Mouse (Mus musculus): Measurements from ENCODE around the gene Nfix. TPM values are rescaled to one million over a fixed set of nuclear protein-coding genes. Genes with fewer than 3 reads are reported as not detected.
A peak's percentile ranks its signal among the peaks of the same experiment; 100 is the strongest.

The Nfix gene
- polyA plus RNA-seq, 2 experiments: 1.4 to 2.5 TPM

DNA sequence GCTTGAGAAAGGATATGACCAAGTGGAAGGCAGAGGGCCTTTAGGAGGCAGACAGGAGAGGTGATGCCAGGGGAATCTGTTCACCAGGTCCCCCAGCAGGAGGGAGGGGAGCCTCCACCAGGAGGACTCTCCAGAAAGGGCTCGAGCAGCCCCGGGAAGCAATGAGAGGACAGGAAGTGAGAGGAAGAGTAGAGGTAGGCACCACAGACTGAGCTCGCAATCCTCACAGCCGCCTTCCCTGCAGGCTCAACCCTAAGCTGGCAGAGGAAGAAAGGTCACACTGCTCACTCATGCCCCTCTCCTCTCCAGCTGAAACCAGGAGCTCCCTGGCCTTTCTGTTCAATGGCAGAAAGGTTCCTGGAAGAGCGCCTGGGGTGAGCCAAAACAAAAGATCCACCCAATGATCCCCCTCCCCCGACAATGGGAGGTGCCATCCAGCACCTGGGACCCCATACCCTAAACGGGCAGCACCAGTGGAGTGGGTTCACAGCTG, 24.5 kb downstream of the Nfix start:
- TF ChIP-seq EP300 (IDR thresholded peaks at IDR 0.05; ENCODE audit: low read depth) (no peak), CTCF (IDR thresholded peaks at IDR 0.05; ENCODE audit: low read depth) (no peak)
- ATAC-seq (ENCODE audit: insufficient read depth) (no peak), DNase-seq (ENCODE audit: low read depth in 3 of 3, low spot score in 3 of 3) (no peak)
- H3K9ac ChIP-seq (replicated peaks): no peak overlapping the region
- no peaks in the 10 kb centered on the region for H3K36me3 ChIP-seq (replicated peaks; ENCODE audit: control insufficient read depth, insufficient read depth, low read depth)
- peaks cover 92% of the 10 kb centered on the region for H3K27me3 ChIP-seq (ENCODE audit: control insufficient read depth, insufficient read depth, low read length)
- no peak overlapping the region for H3K27ac ChIP-seq
- H3K4me1 ChIP-seq (replicated peaks; ENCODE audit: control insufficient read depth in 2 of 2, insufficient read depth in 2 of 2, low read length in 1 of 2): 0 out of 4 replicates have a peak, but pooled peaks cover 0 to 1% of the 10 kb centered on the region in 2 experiments
- no peak overlapping the region for H3K4me3 ChIP-seq (ENCODE audit: insufficient read depth in 1 of 2, low read depth in 2 of 2, low read length in 2 of 2)
- WGBS (ENCODE audit: insufficient replicate concordance): 13% methylated on average over 7 of the region's 7 CpGs
- no peak overlapping the region for H3K4me2 ChIP-seq (ENCODE audit: low read depth)
- no peaks in the 10 kb centered on the region for H3K9me3 ChIP-seq (ENCODE audit: control insufficient read depth, low read length)

DNA sequence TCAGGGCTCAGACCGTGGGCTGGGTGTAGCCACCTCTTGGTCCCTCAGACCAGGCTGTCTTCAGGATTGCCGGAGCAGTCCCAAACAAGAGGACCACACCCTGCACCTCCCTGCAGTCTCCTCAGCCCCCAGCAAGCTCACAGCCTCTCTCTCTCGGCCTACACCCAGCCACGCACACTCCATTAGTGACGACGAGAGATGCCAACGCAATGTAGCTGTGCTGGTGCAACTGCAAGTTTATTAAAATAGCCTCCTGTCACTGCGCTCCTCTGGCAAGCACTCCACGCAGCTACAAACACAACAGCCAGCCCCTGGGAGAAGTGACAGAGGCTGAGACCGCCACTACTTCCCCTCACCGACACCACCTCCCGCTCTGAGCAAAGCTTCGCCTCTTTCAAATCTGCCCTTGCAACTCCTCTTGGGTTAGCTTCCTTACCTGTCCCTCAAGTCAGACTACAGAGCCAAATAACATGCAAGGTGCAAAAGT, 25.0 kb downstream of the Nfix start:
- no peak for ATAC-seq (ENCODE audit: insufficient read depth)

DNA sequence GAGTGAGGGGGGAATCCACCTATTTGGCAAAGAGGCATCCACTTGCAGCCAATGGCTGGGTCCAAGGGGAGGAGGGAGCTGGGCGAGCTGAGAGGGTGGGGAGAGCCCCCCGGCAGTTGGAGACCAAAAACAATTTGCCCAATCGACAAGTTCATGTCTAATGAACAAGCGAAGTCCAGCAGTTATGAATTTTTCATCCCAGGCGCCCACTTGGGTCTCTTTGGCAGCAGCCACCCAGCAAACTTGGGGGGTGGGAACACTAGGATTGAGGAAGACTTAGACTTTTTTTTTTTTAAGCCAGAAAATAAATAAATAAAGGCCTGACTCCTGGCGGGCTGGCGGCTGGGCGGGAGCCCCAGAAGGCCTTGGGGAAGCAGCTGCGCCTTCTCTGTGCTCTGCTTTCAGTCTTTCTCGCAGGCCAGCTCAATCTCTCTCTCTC, 25.7 kb downstream of the Nfix start:
- Histone ChIP-seq H3K9ac (replicated peaks) (no peak overlapping the region), H3K27ac (no peak overlapping the region), H3K4me2 (ENCODE audit: low read depth) (no peak overlapping the region), H3K4me3 (ENCODE audit: insufficient read depth in 1 of 2, low read depth in 2 of 2, low read length in 2 of 2) (no peak overlapping the region), H3K36me3 (replicated peaks; ENCODE audit: control insufficient read depth, insufficient read depth, low read depth) (no peaks in the 10 kb centered on the region), H3K4me1 (replicated peaks; ENCODE audit: control insufficient read depth in 2 of 2, insufficient read depth in 2 of 2, low read length in 1 of 2) (0 out of 4 replicates have a peak, but pooled peaks cover 0 to 1% of the 10 kb centered on the region in 2 experiments), H3K9me3 (ENCODE audit: control insufficient read depth, low read length) (no peaks in the 10 kb centered on the region), H3K27me3 (ENCODE audit: control insufficient read depth, insufficient read depth, low read length) (peaks cover 80% of the 10 kb centered on the region)
- ATAC-seq (ENCODE audit: insufficient read depth) (no peak), DNase-seq (ENCODE audit: low read depth in 3 of 3, low spot score in 3 of 3) (no peak)
- TF ChIP-seq CTCF (IDR thresholded peaks at IDR 0.05; ENCODE audit: low read depth): no peak
- TF ChIP-seq EP300 (IDR thresholded peaks at IDR 0.05; ENCODE audit: low read depth): no peak
- 11% methylated on average over 10 of the region's 10 CpGs for WGBS (ENCODE audit: insufficient replicate concordance)

More for the DNA sequence above, 25.0 kb downstream of the Nfix start:
- Histone ChIP-seq H3K9ac (replicated peaks) (no peak overlapping the region), H3K36me3 (replicated peaks; ENCODE audit: control insufficient read depth, insufficient read depth, low read depth) (no peaks in the 10 kb centered on the region), H3K4me2 (ENCODE audit: low read depth) (no peak overlapping the region), H3K27me3 (ENCODE audit: control insufficient read depth, insufficient read depth, low read length) (peaks cover 86% of the 10 kb centered on the region), H3K27ac (no peak overlapping the region), H3K9me3 (ENCODE audit: control insufficient read depth, low read length) (no peaks in the 10 kb centered on the region), H3K4me1 (replicated peaks; ENCODE audit: control insufficient read depth in 2 of 2, insufficient read depth in 2 of 2, low read length in 1 of 2) (0 out of 4 replicates have a peak, but pooled peaks cover 0 to 1% of the 10 kb centered on the region in 2 experiments), H3K4me3 (ENCODE audit: insufficient read depth in 1 of 2, low read depth in 2 of 2, low read length in 2 of 2) (no peak overlapping the region)
- WGBS (ENCODE audit: insufficient replicate concordance): 9% methylated on average over 13 of the region's 13 CpGs
- DNase-seq (ENCODE audit: low read depth in 3 of 3, low spot score in 3 of 3): no peak
- TF ChIP-seq CTCF (IDR thresholded peaks at IDR 0.05; ENCODE audit: low read depth) (no peak), EP300 (IDR thresholded peaks at IDR 0.05; ENCODE audit: low read depth) (no peak)

DNA sequence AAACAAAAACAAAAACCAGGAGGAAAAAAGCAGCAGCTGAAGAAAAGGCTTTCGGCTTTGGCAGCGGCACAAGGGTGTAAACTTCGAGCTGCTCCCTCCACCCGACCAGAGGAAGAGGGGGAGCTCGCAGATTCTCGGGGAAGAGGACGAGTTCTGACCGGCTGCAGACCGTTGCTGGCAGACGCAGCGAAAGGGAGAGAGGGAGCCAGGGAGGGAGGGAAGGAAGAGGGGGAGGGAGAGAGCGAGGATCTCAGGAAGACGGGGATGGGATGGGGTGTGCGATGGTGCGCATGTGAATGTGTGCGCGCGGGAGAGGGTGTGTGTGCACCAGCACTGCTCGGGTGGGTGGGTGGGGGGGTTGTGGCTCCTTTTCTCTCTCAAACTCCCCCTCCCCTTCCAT, 26.3 kb downstream of the Nfix start:
- DNase-seq (ENCODE audit: low read depth in 3 of 3, low spot score in 3 of 3) (no peak), ATAC-seq (ENCODE audit: insufficient read depth) (no peak)
- H3K36me3 ChIP-seq (replicated peaks; ENCODE audit: control insufficient read depth, insufficient read depth, low read depth): no peaks in the 10 kb centered on the region
- no peak overlapping the region for H3K27ac ChIP-seq
- WGBS (ENCODE audit: insufficient replicate concordance): 0% methylated on average over 19 of the region's 19 CpGs
- H3K4me3 ChIP-seq (ENCODE audit: insufficient read depth in 1 of 2, low read depth in 2 of 2, low read length in 2 of 2): no peak overlapping the region
- H3K9me3 ChIP-seq (ENCODE audit: control insufficient read depth, low read length): no peaks in the 10 kb centered on the region
- peak overlapping the region; percentile 11 for H3K4me2 ChIP-seq (ENCODE audit: low read depth)
- TF ChIP-seq CTCF (IDR thresholded peaks at IDR 0.05; ENCODE audit: low read depth) (no peak), EP300 (IDR thresholded peaks at IDR 0.05; ENCODE audit: low read depth) (no peak)
- H3K27me3 ChIP-seq (ENCODE audit: control insufficient read depth, insufficient read depth, low read length): peaks cover 73% of the 10 kb centered on the region
- 0 out of 4 replicates have a peak, but pooled peaks cover 0 to 1% of the 10 kb centered on the region in 2 experiments for H3K4me1 ChIP-seq (replicated peaks; ENCODE audit: control insufficient read depth in 2 of 2, insufficient read depth in 2 of 2, low read length in 1 of 2)
- H3K9ac ChIP-seq (replicated peaks): no peak overlapping the region

DNA sequence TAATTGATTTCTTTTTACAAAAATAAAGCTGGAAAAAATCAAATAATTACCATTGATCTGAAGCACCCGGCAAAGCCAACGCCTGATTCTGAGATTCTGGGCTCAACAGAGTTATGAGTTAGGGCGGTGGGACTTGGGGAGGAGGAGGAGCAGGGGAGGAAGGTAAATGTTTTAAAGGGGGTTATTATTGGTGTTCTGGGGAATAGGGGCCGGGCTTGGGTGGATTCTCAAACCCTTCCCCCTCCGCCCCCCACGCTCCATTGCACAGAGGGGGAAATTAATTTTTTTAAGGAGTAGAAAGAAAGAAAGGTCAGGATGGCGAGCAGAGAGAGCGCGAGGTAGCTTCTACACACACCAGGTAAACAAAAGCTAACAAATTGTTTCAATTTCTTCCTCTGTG, 26.8 kb downstream of the Nfix start:
- Histone ChIP-seq H3K27me3 (ENCODE audit: control insufficient read depth, insufficient read depth, low read length) (peaks cover 68% of the 10 kb centered on the region), H3K4me1 (replicated peaks; ENCODE audit: control insufficient read depth in 2 of 2, insufficient read depth in 2 of 2, low read length in 1 of 2) (0 out of 4 replicates have a peak, but pooled peaks cover 0 to 1% of the 10 kb centered on the region in 2 experiments), H3K36me3 (replicated peaks; ENCODE audit: control insufficient read depth, insufficient read depth, low read depth) (no peaks in the 10 kb centered on the region), H3K4me2 (ENCODE audit: low read depth) (peak overlapping the region; percentile 11; the same call in 1 of the 2 replicates), H3K4me3 (ENCODE audit: insufficient read depth in 1 of 2, low read depth in 2 of 2, low read length in 2 of 2) (no peak overlapping the region), H3K9ac (replicated peaks) (no peak overlapping the region), H3K9me3 (ENCODE audit: control insufficient read depth, low read length) (no peaks in the 10 kb centered on the region), H3K27ac (no peak overlapping the region)
- TF ChIP-seq EP300 (IDR thresholded peaks at IDR 0.05; ENCODE audit: low read depth): no peak
- TF ChIP-seq CTCF (IDR thresholded peaks at IDR 0.05; ENCODE audit: low read depth): no peak
- WGBS (ENCODE audit: insufficient replicate concordance): 7% methylated on average over 9 of the region's 9 CpGs
- ATAC-seq (ENCODE audit: insufficient read depth) (no peak), DNase-seq (ENCODE audit: low read depth in 3 of 3, low spot score in 3 of 3) (no peak)

Data from liver, embryonic 14.5 days (tissue).